Mouse (Mus musculus): ENCODE measurements around the gene Vars2.

Gene Vars2

DNA sequence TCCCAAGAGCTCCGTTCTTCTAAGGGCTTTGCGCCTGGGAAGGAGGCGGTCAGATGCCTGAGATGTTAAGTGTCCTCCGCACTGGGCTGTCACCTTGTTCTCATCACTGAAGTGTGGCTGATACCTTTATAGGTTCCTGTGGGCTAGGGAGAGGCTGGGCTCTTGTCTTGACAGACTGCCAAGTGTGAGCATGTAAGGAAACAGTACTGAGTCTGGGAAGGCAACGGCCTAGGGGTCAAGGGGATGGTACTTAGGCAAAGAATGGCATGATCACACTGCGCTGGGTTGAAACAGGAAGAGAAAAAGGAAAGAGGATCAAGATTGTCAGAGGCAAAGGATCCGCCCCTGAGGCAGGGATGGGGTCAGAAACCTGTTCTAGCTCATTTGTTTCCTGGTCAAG lies 40.9 kb downstream of the Vars2 start, which contains the start of gene Gm9573:
Gm9573 (minus strand) TSS at position 101 of the 400 bp plus-strand sequence.
- no peak for DNase-seq (ENCODE audit: low read depth)

DNA sequence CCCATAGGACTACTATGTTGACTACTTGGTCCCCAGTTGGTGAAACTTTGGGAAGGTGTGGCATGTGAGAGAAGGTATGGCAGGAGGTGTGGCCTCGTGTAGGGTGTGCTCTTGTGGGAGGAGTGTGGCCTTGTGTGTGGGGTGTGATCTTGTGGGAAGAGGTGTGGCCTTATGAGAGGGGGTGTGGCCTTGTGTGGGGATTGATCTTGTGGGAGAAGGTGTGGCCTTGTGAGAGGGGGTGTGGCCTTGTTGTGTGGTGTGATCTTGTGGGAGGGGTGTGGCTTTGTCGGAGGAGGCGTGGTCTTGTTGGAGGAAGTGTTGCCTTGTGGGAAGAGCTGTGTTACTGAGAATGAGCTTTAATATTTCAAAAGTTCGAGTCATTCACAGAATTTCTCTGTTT lies 50.3 kb downstream of the Vars2 start:
- DNase-seq (ENCODE audit: low read depth), result no peak
